Mouse (Mus musculus) MEL (cell line): ENCODE data around the gene Chil4. TPM values are rescaled to one million over a fixed set of nuclear protein-coding genes. Genes with fewer than 3 reads are reported as not detected.

Experiments
- DNase-seq: peaks from one replicate; pipeline ENCODE4 v3.0.0; 2011; ENCODE audit warnings: low read depth, low spot score
- H3K27ac ChIP-seq: 2 replicates; pipeline ENCODE4 v1.5.1; 2012; ENCODE audit warnings: low read depth, mild to moderate bottlenecking, control low read depth, low read length, moderate library complexity; ENCODE audit not compliant: control insufficient read depth
- H3K27me3 ChIP-seq, 2 experiments: fragments of 150-350 bp in 1 of 2; sonication (generic) in 1 of 2; 2 replicates each; pipeline ENCODE4 v1.6.1; 2012; ENCODE audit warnings: low read length in 2 of 2, mild to moderate bottlenecking in 2 of 2, improper control_type of control experiment in 1 of 2, moderate library complexity in 1 of 2; ENCODE audit not compliant: insufficient read depth in 2 of 2, control insufficient read depth in 1 of 2
- H3K36me3 ChIP-seq, 2 experiments: 2 replicates each; pipeline ENCODE4 v1.6.1; 2012 to 2014; ENCODE audit warnings: low read length in 2 of 2, improper control_type of control experiment in 1 of 2, inconsistent platforms in 1 of 2, mild to moderate bottlenecking in 1 of 2; ENCODE audit not compliant: insufficient read depth in 2 of 2, control insufficient read depth in 1 of 2
- H3K4me1 ChIP-seq, 2 experiments: fragments of 150-350 bp in 1 of 2; sonication (generic) in 1 of 2; 2 replicates each; pipeline ENCODE4 v1.6.1; 2012; ENCODE audit warnings: low read length in 2 of 2, improper control_type of control experiment in 1 of 2, mild to moderate bottlenecking in 1 of 2; ENCODE audit not compliant: insufficient read depth in 2 of 2, control insufficient read depth in 1 of 2
- H3K4me3 ChIP-seq, 2 experiments: fragments of 150-350 bp in 1 of 2; sonication (generic) in 1 of 2; 2 replicates each; pipeline ENCODE4 v1.5.1; 2012; ENCODE audit warnings: low read depth in 2 of 2, low read length in 2 of 2, mild to moderate bottlenecking in 2 of 2, moderate library complexity in 2 of 2, control low read depth in 1 of 2, improper control_type of control experiment in 1 of 2; ENCODE audit not compliant: control insufficient read depth in 1 of 2, insufficient read depth in 1 of 2
- H3K79me2 ChIP-seq: 2 replicates; pipeline ENCODE4 v1.6.1; 2012; ENCODE audit warnings: mild to moderate bottlenecking, low read length, moderate library complexity; ENCODE audit not compliant: control insufficient read depth, poor library complexity, insufficient read depth
- H3K9ac ChIP-seq: 2 replicates; pipeline ENCODE4 v1.6.1; 2012; ENCODE audit warnings: low read depth, mild to moderate bottlenecking, control low read depth, low read length, moderate library complexity; ENCODE audit not compliant: control insufficient read depth, poor library complexity, severe bottlenecking
- H3K9me3 ChIP-seq: fragments of 150-350 bp; sonication (generic); replicated peaks from 2 replicates; pipeline ENCODE4 v1.6.1; 2012; ENCODE audit warnings: mild to moderate bottlenecking, low read length, improper control_type of control experiment, moderate library complexity; ENCODE audit not compliant: insufficient read depth
- ELF1 ChIP-seq: IDR thresholded peaks from 2 replicates; pipeline ENCODE4 v1.6.1; 2014; ENCODE audit warnings: low read depth, mild to moderate bottlenecking, inconsistent platforms, low read length, improper control_type of control experiment, moderate library complexity
- ETS1 ChIP-seq: IDR thresholded peaks from 2 replicates; pipeline ENCODE4 v1.6.1; 2012; ENCODE audit warnings: low read depth, mild to moderate bottlenecking, inconsistent platforms, low read length, improper control_type of control experiment, moderate library complexity
- GABPA ChIP-seq: IDR thresholded peaks from 2 replicates; pipeline ENCODE4 v1.6.1; 2012; ENCODE audit warnings: low read depth, mild to moderate bottlenecking, inconsistent platforms, low read length, improper control_type of control experiment, moderate library complexity
- GATA1 ChIP-seq: IDR thresholded peaks from 2 replicates; pipeline ENCODE4 v1.6.1; 2011; ENCODE audit warnings: low read depth, low read length, improper control_type of control experiment
- HCFC1 ChIP-seq: IDR thresholded peaks from 2 replicates; pipeline ENCODE4 v1.6.1; 2012; ENCODE audit warnings: low read depth, mild to moderate bottlenecking, inconsistent platforms, low read length, improper control_type of control experiment, moderate library complexity
- JUND ChIP-seq: IDR thresholded peaks from 2 replicates; pipeline ENCODE4 v1.6.1; 2011; ENCODE audit warnings: low read depth, mild to moderate bottlenecking, improper control_type of control experiment, low read length
- KAT2A ChIP-seq: conservative IDR thresholded peaks from 2 replicates; pipeline ENCODE4 v1.6.1; 2012; ENCODE audit warnings: low read depth, low read length, improper control_type of control experiment, inconsistent platforms
- MAFK ChIP-seq: IDR thresholded peaks from 2 replicates; pipeline ENCODE4 v1.6.1; 2011; ENCODE audit warnings: low read depth, mild to moderate bottlenecking, low read length, improper control_type of control experiment, borderline replicate concordance
- MAX ChIP-seq: IDR thresholded peaks from 2 replicates; pipeline ENCODE4 v1.6.1; 2011; ENCODE audit warnings: low read length, improper control_type of control experiment
- MAZ ChIP-seq: IDR thresholded peaks from 2 replicates; pipeline ENCODE4 v1.6.1; 2012; ENCODE audit warnings: low read depth, mild to moderate bottlenecking, inconsistent platforms, low read length, improper control_type of control experiment
- MYC ChIP-seq: IDR thresholded peaks from 2 replicates; pipeline ENCODE4 v1.6.1; 2011; ENCODE audit warnings: low read depth, mild to moderate bottlenecking, low read length, improper control_type of control experiment, moderate library complexity
- POLR2AphosphoS2 ChIP-seq: IDR thresholded peaks from 2 replicates; pipeline ENCODE4 v1.6.1; 2011; ENCODE audit warnings: low read length, improper control_type of control experiment
- RCOR1 ChIP-seq: IDR thresholded peaks from 2 replicates; pipeline ENCODE4 v1.6.1; 2012; ENCODE audit warnings: low read depth, mild to moderate bottlenecking, inconsistent platforms, low read length, improper control_type of control experiment
- SMC3 ChIP-seq: IDR thresholded peaks from 2 replicates; pipeline ENCODE4 v1.6.1; 2011; ENCODE audit warnings: low read depth, low read length, improper control_type of control experiment
- ZC3H11A ChIP-seq: IDR thresholded peaks from 2 replicates; pipeline ENCODE4 v1.6.1; 2012; ENCODE audit warnings: low read depth, mild to moderate bottlenecking, inconsistent platforms, low read length, improper control_type of control experiment
- ZNF384 ChIP-seq: IDR thresholded peaks from 2 replicates; pipeline ENCODE4 v1.6.1; 2012; ENCODE audit warnings: low read depth, mild to moderate bottlenecking, inconsistent platforms, low read length, improper control_type of control experiment
- polyA plus RNA-seq, 2 experiments: library from polyadenylated mRNA; stranded (reverse) in 1 of 2; unstranded in 1 of 2; fragments of >175 nt in 1 of 2; fragments of >200 nt in 1 of 2; gene quantifications; 2 replicates each; pipeline versions ENCODE4 v1.2.1 to v1.2.4; 2012; ENCODE audit warnings: low replicate concordance in 2 of 2, low read depth in 1 of 2; ENCODE audit not compliant: insufficient read length in 2 of 2, insufficient read depth in 1 of 2, missing spikeins in 1 of 2
- total RNA-seq: library from RNA; depleted of rRNA; stranded (reverse); fragments of 300-350 nt; gene quantifications from 2 replicates; pipeline ENCODE4 v1.2.3, GENCODE M21; 2012

Gene Chil4
- total and polyA plus RNA-seq, 3 experiments: not detected

- TF ChIP-seq MAFK (no peak), GABPA (no peak), ZNF384 (no peak), POLR2AphosphoS2 (no peak), MYC (no peak), SMC3 (no peak), ETS1 (no peak)
Observed at GRCm38 (mm10) chr3:106196276-106196675, 23.0 kb downstream of the Chil4 start.

GRCm38 (mm10) chr3:106195486-106195885 is 23.8 kb downstream of the Chil4 start:
- DNase-seq: no peak
- no peaks in the 10 kb centered on the region for H3K27me3 ChIP-seq
- H3K27ac ChIP-seq: no peak overlapping the region
- TF ChIP-seq MYC: no peak
- no peaks in the 10 kb centered on the region for H3K4me1 ChIP-seq
- H3K9ac ChIP-seq: no peak overlapping the region
- H3K4me3 ChIP-seq: no peak overlapping the region
- H3K79me2 ChIP-seq: no peaks in the 10 kb centered on the region
- H3K9me3 ChIP-seq: no peaks in the 10 kb centered on the region
- H3K36me3 ChIP-seq: no peaks in the 10 kb centered on the region

More at GRCm38 (mm10) chr3:106196276-106196675, 23.0 kb downstream of the Chil4 start:
- Histone ChIP-seq H3K79me2 (no peaks in the 10 kb centered on the region), H3K4me1 (no peaks in the 10 kb centered on the region), H3K9me3 (no peaks in the 10 kb centered on the region), H3K9ac (no peak overlapping the region), H3K36me3 (no peaks in the 10 kb centered on the region), H3K27ac (no peak overlapping the region), H3K27me3 (no peaks in the 10 kb centered on the region), H3K4me3 (no peak overlapping the region)
- no peak for DNase-seq

DNA sequence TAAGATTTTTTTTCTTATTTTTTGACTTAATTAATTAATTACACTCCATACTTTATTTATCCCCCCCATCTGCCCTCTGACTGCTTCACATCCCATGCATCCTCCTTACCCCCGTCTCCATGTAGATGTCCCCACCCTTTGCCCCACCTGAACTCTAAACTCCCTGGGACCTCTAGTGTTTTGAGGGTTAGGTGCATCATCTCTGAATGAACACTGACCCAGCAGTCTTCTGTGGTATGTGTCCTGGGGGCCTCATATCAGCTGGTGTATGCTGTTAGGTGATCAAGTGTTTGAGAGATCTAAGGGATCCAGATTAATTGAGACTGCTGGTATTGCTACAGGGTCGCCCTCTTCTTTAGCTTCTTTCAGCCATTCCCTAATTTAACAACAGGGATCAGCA is 31.3 kb downstream of the Chil4 start:
- Histone ChIP-seq H3K27me3 (no peaks in the 10 kb centered on the region), H3K79me2 (no peaks in the 10 kb centered on the region), H3K4me1 (no peaks in the 10 kb centered on the region), H3K36me3 (no peaks in the 10 kb centered on the region), H3K27ac (no peak overlapping the region), H3K9ac (no peak overlapping the region), H3K4me3 (no peak overlapping the region), H3K9me3 (no peaks in the 10 kb centered on the region)
- no peak for DNase-seq
- TF ChIP-seq JUND (no peak), ZNF384 (no peak), POLR2AphosphoS2 (no peak), ZC3H11A (no peak), HCFC1 (no peak), RCOR1 (no peak), SMC3 (no peak), MAX (no peak), KAT2A (no peak), GATA1 (no peak), ELF1 (no peak), MAZ (no peak)
